Mouse (Mus musculus): ENCODE data around the gene Olfr344.

GRCm38 (mm10) chr2:36566362-36566761, at the start of gene Olfr344:
- no peak for TF ChIP-seq CTCF (IDR thresholded peaks at IDR 0.05; ENCODE audit: control insufficient read depth, insufficient read depth, low read length)
- no peak for TF ChIP-seq POLR2A (IDR thresholded peaks at IDR 0.05; ENCODE audit: borderline replicate concordance, control insufficient read depth, low read depth, low read length)

Data from bone marrow, adult 2 months (tissue).